Mouse (Mus musculus): ENCODE data around the gene Gpr3.

GRCm38 (mm10) chr4:133242710-133243109 lies 30.4 kb upstream of the Gpr3 start:
- no peak for TF ChIP-seq CTCF (IDR thresholded peaks at IDR 0.05)
- no peak for TF ChIP-seq EP300 (IDR thresholded peaks at IDR 0.05)
